Mouse (Mus musculus): ENCODE measurements around the gene Ebf4. TPM values are rescaled to one million over a fixed set of nuclear protein-coding genes. Genes with fewer than 3 reads are reported as not detected.
A peak's percentile ranks its signal among the peaks of the same experiment; 100 is the strongest.

Ebf4 gene
- 1 to 10 TPM; 3.7 to 4.4 TPM for total RNA-seq (2021)
- long read RNA-seq, experiment 1, partial matches to known transcripts, result 0 of 3 reads
- long read RNA-seq, experiment 1, other reads (novel, unspliced or antisense), result 0 of 3 reads
- long read RNA-seq, experiment 2, result 0 reads

DNA sequence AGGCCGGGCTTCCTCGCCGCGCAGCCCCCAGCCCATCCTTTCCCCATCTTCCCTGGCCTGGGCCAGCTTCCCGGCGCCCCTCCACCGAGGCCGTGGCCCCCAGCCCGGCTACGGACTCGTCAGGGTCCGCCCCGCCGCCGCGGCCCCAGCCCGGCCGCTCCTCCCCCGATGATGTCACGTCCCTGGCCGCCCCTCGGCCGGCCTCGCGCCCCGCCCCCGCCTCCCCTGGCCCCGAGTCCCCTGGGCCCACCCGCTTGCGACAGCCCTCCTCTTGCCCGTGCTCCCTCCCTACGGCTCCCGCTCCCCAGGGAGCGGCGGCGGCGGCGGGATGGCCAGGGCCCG lies at the start of gene Ebf4:
Ebf4 (plus strand) TSS at position 234 of the 342 bp plus-strand sequence.
- DNase-seq (ENCODE audit: low spot score in 2 of 2), result peak; percentile 58 to 63

DNA sequence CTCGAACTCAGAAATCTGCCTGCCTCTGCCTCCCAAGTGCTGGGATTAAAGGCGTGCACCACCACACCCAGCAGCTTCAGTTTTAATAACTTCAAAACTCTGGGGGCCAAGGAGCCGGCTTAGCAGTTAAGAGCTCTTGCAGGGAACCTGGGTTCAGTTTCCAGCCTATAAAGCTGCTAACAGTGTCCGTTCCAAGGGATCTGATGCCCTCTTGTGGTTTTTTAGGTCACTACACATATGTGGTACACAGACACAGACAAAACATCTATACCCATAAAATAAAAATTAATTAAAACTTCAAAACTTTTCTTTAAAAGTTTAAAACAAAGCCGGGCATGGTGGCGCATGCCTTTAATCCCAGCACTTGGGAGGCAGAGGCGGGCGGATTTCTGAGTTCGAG lies 48.1 kb upstream of the Ebf4 start:
- DNase-seq (ENCODE audit: low spot score in 2 of 2), result peak in 1 of 2 experiments; percentile 11

DNA sequence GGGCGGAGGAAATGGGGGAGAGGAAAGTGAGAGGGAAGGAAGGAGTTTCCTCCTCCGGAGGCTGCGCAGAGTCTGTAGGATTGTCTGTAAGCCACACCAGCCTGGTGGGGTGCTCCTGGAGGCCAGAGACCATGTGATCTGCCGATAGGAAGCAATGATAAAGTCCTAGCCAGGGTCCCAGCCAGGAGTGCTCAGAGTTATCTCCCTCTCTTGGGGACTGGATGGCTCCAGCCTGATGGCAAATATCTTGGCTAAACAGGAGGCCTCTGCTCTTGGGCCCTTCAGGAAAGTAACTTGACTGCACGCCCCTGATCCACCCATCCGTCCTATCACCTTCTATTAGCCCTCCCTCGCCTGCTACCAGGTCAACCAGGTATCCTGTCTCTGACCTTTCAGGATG lies 46.7 kb upstream of the Ebf4 start:
- no peak for DNase-seq (ENCODE audit: low spot score in 2 of 2)

DNA sequence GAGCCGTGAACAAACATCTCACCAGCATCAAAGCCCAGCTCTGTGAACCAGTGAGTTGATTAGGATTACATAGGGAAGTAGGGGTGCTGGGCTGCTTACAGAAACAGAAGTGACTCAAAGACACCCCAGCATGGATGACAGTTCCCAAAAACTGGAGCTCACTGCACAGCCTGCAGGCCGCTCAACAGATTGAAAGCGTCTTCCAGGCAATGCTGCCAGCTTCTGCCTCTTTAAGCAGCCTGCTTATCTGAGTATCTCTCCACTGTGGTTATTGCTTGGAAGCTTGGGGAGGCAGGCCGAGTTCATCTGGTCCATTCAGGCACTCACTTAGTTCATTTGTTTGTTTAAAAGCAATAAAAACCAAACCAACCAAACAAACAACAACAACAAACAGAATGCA lies 38.2 kb upstream of the Ebf4 start:
- no peak for DNase-seq (ENCODE audit: low spot score in 2 of 2)

DNA sequence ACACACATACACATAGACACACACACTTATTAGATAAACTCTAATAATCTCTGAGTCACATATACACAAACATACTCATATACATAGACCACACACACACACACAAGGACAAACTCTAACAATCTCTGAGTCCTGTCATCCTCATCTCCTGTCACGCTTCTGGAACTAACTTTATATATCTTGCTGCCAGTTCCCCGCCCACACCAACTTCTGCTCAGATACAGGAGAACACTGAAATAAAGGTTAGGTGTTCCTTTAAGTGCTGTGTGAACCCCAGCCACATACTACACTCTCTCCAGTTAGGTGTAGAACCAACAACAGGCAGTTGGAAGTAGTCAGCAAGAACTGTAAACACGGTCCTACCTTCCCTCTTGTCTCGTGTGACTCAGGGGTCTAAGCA lies 34.1 kb upstream of the Ebf4 start:
- no peak for DNase-seq (ENCODE audit: low spot score in 2 of 2)

DNA sequence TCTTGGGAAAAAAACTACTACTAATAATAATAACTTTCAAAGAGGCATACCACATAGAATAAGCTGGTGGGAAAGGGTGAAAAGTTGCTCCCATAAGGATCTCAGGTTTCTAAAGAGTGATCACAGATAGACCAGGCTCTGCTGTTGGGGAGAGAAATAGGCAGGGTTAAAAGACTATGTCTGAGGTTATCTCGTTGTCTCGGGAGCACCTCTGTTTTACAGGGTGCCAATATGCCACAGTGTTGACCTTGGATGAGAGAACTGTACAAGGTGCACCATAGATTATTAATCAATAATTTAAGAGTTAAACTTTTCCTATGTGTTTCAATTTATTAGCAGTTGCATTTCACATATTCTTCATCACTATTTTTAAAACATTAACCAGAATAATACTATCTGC lies 33.1 kb upstream of the Ebf4 start:
- DNase-seq (ENCODE audit: low spot score in 2 of 2), result no peak

DNA sequence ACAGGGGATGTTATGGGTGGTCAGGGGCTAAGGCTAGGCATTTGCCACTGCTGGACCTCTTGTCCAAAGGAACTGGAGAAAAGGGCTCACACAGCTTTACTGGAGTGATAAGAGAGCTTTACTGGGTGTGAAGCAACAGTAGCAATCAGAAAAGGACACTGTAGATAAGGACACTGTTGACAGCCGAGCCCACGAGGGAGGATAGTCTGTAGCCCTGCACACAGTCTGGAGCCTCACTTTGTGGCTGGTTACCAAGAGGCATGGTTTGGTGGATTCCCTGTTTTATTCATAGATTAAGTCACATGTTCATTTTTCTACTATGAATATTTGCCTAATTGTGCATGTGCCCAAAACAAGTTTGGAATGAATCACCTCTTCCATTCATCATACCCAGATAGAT lies 32.6 kb upstream of the Ebf4 start:
- no peak for DNase-seq (ENCODE audit: low spot score in 2 of 2)

DNA sequence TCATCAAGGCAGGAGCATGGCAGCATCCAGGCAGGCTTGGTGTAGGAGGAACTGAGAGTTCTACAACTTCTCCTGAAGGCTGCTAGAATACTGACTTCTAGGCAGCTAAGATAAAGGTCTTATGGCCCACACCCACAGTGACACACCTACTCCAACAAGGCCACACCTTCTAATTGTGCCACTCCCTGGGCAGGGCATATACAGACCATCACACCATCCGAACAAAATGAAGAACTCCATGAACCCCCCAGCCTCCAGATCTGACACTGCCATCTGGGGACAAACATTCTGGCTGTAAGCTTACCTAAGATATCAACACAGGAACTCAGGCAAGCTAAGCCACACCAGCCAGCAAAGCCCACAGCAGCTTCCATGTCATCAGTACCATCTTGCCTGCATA lies 29.4 kb upstream of the Ebf4 start:
- no peak for DNase-seq (ENCODE audit: low spot score in 2 of 2)

DNA sequence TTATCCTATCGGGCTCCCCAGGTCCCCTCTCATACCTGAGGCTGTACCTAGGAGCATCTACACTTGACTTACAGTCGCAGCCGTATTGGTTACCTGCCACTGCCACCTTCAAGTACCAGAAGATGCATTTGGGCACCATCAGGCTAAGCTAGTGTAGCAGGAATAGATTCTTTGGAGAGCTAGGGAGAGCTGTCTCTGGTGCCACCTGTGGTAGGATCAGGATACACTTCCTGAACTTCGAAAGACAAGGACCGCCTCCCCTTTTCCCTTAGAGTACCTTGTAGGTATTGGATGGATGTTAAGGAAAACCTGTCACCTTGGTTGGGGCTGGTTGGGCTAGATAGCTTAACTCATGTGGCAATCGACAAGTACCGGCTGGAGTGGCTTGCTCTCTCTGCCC lies 26.9 kb upstream of the Ebf4 start:
- DNase-seq (ENCODE audit: low spot score in 2 of 2), result no peak

DNA sequence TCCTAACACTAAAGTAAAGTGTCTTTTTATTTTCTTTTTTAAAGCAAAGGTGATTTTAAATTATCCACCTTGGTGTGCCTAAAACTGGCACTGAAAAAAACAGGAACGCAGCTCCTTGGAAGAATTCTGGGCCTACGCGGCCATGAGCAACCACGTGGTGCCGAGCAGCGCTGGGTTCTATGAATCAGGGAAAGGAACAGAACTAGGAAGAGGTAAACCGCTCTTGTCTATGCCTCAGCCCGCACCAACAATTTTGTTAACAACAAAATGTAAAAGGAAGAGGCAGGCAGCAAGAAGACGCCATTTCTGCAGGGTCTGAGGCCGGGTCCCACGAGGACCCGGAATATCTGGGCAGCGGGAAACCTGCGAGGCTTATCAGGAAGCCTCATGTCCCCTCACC lies 21.2 kb upstream of the Ebf4 start:
- no peak for DNase-seq (ENCODE audit: low spot score in 2 of 2)

DNA sequence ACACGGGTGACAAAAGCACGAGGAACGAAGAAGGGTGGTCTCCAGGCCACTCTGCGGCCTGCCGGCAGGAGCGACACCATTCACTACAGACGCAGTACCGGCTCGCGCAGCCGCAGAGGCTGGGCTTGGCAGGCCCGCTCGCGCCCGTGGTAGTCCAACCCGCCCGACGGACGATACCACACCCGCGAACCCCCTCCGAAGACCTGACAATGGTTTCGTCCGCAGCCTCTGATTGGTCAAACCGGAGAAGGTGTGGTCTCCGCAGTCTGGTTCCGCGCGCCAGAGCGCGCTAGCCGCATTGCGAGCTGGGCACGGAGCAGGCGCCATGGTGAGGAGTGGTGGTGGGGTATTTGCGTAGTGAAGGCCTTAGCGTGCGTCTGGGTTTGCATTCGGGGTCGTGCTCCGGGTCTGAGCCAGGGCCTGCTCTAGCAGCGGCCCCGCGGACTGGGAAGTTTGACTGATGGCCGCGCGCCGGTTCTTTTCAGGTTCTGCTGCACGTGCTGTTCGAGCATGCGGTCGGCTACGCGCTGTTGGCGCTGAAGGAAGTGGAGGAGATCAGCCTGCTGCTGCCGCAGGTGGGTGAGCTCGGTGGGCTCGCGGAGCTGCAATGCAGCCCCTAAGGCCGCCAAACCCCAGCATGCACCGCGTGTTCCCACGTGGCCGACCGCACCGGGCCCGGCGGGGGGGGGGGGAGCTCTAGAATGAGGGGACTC lies 20.7 kb upstream of the Ebf4 start, which contains the start of gene Nop56:
Nop56 (plus strand) TSS at position 282 of the 713 bp plus-strand sequence.
- DNase-seq (ENCODE audit: low spot score in 2 of 2), result peak; percentile 98 to 100

DNA sequence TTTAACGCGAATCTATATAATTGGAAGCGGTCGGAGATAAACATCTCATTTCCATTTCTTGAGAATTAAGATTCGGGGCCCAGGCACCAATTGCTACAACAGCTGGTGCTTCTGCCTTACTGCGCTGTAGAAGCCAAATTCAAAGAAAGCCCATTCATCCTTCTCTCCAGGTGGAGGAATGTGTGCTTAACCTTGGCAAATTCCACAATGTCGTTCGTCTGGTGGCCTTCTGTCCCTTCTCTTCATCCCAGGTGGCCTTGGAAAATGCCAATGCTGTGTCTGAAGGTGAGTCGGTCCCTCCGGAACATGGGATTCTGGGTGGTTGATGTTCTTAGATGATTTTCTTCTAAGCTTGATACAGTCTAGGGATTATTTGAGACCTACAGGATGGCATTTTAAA lies 20.1 kb upstream of the Ebf4 start:
- no peak for DNase-seq (ENCODE audit: low spot score in 2 of 2)

DNA sequence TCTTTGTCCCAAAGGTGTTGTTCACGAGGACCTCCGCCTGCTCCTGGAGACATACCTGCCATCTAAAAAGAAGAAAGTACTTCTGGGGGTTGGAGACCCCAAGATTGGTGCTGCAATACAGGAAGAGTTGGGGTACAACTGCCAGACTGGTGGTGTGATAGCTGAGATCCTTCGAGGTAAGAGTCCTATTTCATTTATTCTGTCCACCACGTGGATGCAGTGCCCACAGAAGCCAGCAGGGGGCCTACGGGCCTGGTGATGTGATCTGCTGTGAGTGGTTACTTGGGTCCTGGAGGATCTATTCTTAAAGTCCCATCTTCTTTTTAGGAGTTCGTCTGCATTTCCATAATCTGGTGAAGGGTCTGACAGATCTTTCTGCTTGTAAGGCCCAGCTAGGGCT lies 19.3 kb upstream of the Ebf4 start:
- DNase-seq (ENCODE audit: low spot score in 2 of 2), result peak; percentile 42 to 54

DNA sequence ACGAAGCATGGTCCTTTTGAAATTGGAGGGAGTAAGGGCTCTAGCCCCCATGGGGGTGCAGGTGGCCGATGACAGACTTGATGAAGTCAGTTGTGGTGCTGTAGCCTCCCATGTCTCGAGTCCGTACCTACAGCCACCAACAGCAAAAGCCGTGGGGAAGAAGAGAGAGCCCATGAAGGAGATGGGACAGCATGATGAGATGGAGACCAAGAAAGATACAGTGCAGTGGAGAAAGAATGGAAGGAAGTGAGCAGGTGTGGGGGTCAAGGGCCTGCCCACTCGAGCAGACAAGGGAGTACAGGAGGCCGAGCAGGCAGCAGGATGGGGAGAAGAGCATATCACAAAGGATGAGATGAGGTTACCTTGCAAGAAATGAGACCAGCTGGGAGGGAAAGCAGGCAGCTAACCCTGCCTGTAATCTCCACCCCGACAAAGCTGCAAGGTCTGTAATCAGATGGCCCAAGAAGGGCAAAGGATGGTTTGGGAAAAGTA lies 15.3 kb upstream of the Ebf4 start:
- no peak for DNase-seq (ENCODE audit: low spot score in 2 of 2)

DNA sequence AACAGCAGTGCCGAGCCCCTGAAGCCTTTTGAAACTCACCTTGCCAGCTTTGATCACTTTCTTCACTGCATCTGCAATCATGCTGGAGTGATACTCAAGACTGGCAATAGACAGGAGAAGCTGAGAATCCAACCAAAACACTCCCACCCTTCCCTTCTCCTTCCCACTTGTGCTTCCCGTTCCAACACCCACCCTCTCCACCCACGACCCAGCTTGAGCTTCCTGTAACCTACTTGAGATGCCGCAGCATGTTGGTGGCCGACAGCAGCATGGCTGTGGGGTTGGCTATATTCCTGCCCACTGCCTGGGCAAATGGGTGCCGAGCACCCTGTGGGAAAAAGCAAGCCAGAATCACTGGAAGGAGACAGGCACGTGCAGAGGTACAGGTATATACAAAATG lies 14.7 kb upstream of the Ebf4 start:
- no peak for DNase-seq (ENCODE audit: low spot score in 2 of 2)

DNA sequence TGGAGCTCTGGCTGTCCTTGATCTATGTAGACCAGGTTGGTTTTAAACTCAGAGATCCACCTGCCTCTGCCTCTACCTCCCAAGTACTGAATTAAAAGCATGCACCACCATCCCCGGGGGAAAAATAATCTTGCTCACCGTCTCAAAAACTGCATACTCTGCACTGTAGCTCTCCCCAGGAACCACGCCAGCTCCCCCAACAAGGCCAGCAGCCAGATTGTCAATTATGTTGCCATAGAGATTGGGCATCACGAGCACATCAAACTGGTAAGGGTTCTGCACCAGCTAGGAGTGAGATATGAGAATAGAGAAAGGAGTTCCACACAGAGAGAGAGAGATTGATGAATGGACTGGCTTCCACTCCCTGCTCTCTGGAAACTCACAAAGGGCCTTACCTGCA lies 14.2 kb upstream of the Ebf4 start:
- DNase-seq (ENCODE audit: low spot score in 2 of 2), result no peak

DNA sequence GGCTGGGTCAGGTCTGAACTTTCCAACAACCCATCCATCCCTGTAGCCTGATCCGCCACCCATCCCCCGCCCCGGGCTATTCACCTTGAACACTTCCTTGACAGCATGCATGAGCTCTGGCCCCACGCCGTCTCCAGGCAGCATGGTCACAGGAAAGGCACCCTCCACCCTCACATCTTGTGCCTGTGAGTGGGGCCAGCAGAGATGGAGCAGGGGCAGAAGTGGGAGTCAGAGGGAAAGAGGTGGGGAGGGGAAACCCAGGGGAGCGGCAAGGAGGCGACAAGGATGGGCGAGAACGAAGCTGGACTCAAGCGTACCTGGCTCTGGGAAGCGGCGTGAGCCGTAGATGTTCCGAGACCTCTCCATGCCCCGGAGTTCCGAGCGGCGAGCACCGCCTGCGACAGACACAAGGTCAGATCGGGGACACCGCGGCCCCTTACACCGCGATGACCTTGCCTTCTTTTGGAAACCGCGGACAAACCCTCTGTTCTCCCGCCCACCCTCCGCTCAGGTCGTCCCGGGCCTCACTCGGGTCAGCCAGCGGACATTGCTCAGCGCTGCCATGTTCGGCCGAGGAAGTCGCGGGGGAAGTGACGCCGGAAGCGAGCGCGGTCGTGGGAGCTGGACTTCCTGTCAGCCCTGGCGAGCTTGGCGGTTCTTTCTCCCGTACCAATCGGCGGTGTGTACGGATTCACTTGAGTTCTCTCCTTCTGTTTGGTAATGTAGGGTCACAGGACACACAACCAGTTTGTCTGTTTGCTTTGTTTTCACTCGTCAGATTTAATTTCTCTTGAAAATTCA lies 10.9 kb upstream of the Ebf4 start, which contains the start of gene Idh3b:
Idh3b (minus strand) TSS at position 694 of the 801 bp plus-strand sequence.
- peak; percentile 88 for DNase-seq (ENCODE audit: low spot score in 2 of 2)

DNA sequence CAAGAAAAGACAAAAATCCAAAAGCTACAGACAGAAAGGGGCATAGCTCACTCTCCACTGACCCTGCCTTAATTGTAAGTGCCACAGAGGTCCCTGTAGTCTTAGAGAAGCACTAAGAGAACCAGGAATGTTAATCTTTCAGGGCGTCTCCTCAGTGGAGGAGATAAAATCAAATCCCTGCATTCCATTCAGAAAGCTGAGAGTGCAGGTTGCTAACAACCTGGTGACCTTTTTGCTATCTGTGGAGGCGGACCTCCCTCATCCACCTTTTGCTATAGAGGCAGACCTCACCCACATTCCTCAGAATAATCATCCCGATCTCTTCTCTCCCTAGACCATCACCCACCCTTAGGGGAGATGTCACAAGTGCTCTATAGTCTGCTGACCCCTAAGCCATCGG lies 5.9 kb upstream of the Ebf4 start:
- DNase-seq (ENCODE audit: low spot score in 2 of 2), result no peak

DNA sequence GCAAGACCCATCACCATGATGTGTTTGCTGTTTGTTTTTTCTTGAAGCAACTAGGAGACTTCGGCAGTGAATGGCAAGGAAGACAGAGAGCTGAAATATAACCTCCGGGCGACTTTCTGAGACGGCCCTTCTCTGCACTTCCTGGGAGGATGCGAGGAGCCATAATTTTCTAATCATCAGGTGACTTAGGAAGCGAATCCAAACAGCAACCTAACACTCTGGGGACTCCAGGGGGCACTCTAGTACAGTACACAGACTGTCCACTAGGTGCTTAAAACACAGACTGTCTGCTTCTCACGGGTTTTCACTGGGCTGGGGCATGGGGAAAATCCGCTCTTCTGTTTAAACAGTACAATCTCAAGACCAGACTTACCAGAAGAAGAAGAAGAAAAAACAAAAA lies 3.5 kb upstream of the Ebf4 start:
- peak; percentile 51 to 56 for DNase-seq (ENCODE audit: low spot score in 2 of 2)

DNA sequence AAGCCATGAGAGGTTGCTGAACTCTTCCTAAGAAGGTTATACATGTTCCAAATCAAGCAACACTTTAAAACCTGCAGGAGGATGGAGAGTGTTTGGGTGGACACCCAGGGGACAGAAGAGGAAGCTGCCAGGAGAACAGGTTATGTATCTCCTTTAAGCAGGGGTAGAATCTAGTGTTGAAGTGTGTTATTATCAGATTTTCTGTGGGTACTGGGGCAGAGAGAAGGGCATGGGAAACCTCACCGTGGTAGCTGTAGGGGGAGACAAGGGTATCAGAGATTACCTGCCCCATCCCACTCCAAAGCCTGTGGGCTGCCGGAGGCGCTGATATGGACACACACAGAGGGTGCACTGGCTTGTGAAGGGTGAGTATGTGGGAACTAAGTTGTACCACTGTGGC lies 2.0 kb upstream of the Ebf4 start:
- DNase-seq (ENCODE audit: low spot score in 2 of 2), result no peak

DNA sequence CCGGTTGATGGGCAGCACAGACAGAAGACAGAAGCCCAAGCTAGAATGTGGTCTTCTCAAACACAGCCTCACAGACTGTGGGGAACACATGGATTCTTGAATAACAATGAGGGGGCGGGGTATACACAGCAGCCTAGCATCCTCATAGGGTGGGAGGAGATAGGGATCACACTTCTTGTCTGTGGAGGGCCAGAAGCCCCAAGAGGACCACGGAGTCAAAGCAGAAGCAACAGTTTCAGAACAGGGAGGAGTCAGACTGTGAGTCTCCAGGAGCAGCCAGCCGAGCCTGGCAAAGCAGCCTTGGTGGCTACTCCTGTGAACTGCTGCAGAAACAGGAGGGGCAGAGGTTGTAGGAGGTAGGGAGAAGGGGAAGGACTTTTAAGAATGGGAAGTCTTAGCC lies 1.5 kb upstream of the Ebf4 start:
- DNase-seq (ENCODE audit: low spot score in 2 of 2), result no peak

DNA sequence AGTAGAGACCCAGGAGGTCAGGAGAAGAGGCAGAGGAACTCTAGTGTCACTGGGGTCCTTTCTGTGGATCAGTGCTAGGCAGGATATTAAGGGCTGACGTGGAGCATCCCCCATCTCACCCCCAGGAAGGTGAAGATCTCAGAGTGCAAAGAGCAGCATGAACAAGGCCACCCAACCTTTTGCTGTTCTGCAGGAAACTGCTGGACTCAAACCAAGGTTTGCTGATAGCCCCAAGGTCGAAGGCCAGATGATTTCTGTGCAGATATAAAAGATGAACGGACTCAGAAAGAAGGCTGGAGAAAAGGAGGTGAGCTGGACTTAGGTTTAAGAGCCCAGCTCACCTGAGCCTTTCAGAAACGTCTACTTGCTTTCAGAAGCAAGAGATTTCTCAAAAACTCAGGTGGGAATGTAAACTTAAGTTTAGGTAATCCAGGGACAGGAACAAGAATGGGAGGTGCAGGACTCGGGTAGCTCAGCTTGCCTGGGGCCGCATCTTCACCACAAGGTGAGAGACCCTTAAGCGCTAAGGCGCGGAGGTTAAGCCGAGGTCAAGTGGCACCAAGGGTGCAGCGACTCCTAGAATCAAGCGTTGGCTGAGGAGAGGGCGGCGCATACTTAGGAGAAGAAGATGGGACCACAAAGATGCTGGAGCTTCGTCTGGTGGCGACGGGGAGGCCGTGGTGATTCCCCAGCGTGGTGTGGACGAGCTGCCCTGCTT lies 592 bp upstream of the Ebf4 start:
- DNase-seq (ENCODE audit: low spot score in 2 of 2), result no peak
